Mouse (Mus musculus) intestine, embryonic 14.5 days (tissue): Measurements from ENCODE around the gene Acot7. TPM values are rescaled to one million over a fixed set of nuclear protein-coding genes. Genes with fewer than 3 reads are reported as not detected.
A peak's percentile ranks its signal among the peaks of the same experiment; 100 is the strongest.

Experiments used
- ATAC-seq: fragments of 200-750 bp; cut with Nextera tagmentation; replicated peaks from 2 replicates; pipeline ENCODE4 v1.8.0; 2017; ENCODE audit warnings: low read depth, moderate number of reproducible peaks, moderate TSS enrichment, moderate library complexity; ENCODE audit not compliant: low FRiP score, low TSS enrichment
- DNase-seq: peaks from one replicate; pipeline ENCODE4 v3.0.0-alpha.2; 2018; ENCODE audit warnings: low spot score
- H3K27ac ChIP-seq: fragments of 300-500 bp; sonication (generic); 2 replicates; pipeline ENCODE4 v1.5.1; 2014; ENCODE audit warnings: low read depth, mild to moderate bottlenecking, control low read depth
- H3K27me3 ChIP-seq: fragments of 300-500 bp; sonication (generic); replicated peaks from 2 replicates; pipeline ENCODE4 v1.6.1; 2014; ENCODE audit warnings: low read length, control low read depth; ENCODE audit not compliant: control insufficient read depth, insufficient read depth
- H3K36me3 ChIP-seq: fragments of 300-500 bp; sonication (generic); 2 replicates; pipeline ENCODE4 v1.6.1; 2014; ENCODE audit warnings: low read length, control low read depth; ENCODE audit not compliant: control insufficient read depth, insufficient read depth
- H3K4me1 ChIP-seq: fragments of 300-500 bp; sonication (generic); replicated peaks from 2 replicates; pipeline ENCODE4 v1.6.1; 2014; ENCODE audit warnings: low read length, control low read depth, mixed read lengths; ENCODE audit not compliant: control insufficient read depth, insufficient read depth
- H3K4me2 ChIP-seq: fragments of 300-500 bp; sonication (generic); 2 replicates; pipeline ENCODE4 v1.6.1; 2014; ENCODE audit warnings: low read length
- H3K4me3 ChIP-seq: fragments of 300-500 bp; sonication (generic); 2 replicates; pipeline ENCODE4 v1.5.1; 2014; ENCODE audit warnings: low read depth, low read length, control low read depth, mixed read lengths
- H3K9ac ChIP-seq: fragments of 300-500 bp; sonication (generic); 2 replicates; pipeline ENCODE4 v1.6.1; 2014; ENCODE audit warnings: mild to moderate bottlenecking, low read length
- H3K9me3 ChIP-seq: fragments of 300-500 bp; sonication (generic); 2 replicates; pipeline ENCODE4 v1.6.1; 2016; ENCODE audit warnings: low read length, control low read depth; ENCODE audit not compliant: control insufficient read depth
- WGBS: fragments of 180-500 bp; shearing (Covaris S2); extraction: QIAGEN DNeasy Blood & Tissue Kit; methylation state at CpG from one replicate; pipeline ENCODE4 v1.1.7; 2014; 5-methylcytosine and 5-hydroxymethylcytosine counted together
- polyA plus RNA-seq: library from polyadenylated mRNA; unstranded; fragments of >200 nt; fragmentation: Nextera tagmentation; extraction: Ambion mirVana; gene quantifications from 2 replicates; pipeline ENCODE4 v1.2.1, GENCODE M21; 2014

The Acot7 gene
- polyA plus RNA-seq, 1 experiment from 2014 or later: 61.5 TPM

GRCm38 (mm10) chr4:152296371-152296770 lies 118.4 kb downstream of the Acot7 start:
- ATAC-seq (no peak), DNase-seq (no peak)
- peak overlapping the region; percentile 25 for H3K9ac ChIP-seq
- peak overlapping the region; percentile 95 for H3K4me3 ChIP-seq
- WGBS: 12% methylated on average over 8 of the region's 8 CpGs
- H3K36me3 ChIP-seq: peaks cover 15% of the 10 kb centered on the region
- no peaks in the 10 kb centered on the region for H3K9me3 ChIP-seq
- peak overlapping the region; percentile 52 for H3K4me2 ChIP-seq
- peaks cover 17% of the 10 kb centered on the region for H3K4me1 ChIP-seq
- H3K27ac ChIP-seq: peak overlapping the region; percentile 51; the same call in 1 of the 2 replicates
- peaks cover 17% of the 10 kb centered on the region for H3K27me3 ChIP-seq

DNA sequence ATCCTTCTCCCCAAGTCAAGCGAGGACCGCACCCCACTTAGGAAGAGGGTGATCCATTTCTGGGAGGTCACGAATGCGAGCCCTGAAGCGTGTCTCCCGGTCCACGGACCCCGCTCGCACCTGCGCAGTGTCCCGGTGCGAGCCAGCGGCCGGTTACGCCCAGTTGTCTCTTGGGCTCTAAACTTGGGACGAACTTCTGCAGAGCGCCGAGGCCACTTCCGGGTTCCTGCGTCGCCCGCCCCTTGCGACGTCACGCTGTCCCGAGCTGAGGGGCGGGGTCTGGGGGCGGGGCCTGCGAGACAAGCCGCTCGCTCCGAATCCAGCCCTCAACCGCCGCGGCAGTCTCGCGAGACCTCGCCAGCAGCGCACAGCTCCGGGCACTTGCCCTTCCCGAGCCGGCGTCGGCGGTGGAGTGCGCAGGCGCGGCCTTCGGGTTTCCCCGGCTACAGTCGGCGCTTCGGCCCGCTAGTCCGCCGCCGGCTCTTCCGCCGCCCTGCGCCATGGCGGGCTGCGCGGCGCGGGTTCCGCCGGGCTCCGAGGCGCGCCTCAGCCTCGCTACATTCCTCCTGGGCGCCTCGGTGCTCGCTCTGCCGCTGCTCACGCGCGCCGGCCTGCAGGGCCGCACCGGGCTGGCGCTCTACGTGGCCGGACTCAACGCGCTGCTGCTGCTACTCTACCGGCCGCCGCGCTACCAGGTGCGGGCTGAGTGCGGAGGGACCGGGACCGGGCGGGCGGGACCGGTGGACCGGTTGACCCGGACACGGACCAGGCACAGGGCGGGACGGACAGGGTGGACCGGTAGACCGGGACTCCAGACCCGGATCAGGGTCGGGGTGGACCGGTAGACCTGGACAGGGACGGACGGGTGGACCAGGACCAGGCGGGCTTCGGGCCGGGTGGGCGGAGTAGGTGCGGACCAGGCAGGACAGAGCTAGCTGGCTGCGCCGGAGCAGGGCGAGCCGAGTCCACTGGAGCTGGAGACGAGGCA lies 119.2 kb downstream of the Acot7 start, which contains the start of gene Icmt:
Gene Icmt, plus strand, starts transcription at position 354 of the 988 bp plus-strand sequence.
- DNase-seq (peak; percentile 98), ATAC-seq (peak; percentile 96)

DNA sequence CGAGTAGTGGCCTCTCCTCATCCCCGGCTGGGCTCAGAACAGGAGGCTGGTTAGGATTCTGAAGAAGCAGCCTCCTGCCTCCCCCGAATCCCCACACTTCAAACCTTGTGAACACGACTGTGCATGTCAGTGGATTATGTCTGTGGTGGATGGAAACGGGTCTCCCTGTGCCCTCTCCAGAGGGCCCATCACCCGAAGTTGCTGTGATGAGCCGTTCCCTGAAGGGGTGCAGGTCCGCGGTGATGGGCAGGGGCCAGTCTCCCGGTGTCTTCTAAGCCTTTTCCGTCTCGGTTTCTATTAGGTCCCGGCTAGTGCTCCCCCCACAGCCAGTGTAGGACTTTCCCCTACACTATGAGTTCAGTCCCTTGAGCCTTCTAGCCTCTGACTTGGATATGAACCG lies 120.9 kb downstream of the Acot7 start:
- Histone ChIP-seq H3K9me3 (no peaks in the 10 kb centered on the region), H3K4me2 (no peak overlapping the region), H3K4me3 (no peak overlapping the region), H3K4me1 (peaks cover 10% of the 10 kb centered on the region), H3K27ac (no peak overlapping the region), H3K36me3 (peaks cover 29% of the 10 kb centered on the region), H3K9ac (no peak overlapping the region; the same call in 1 of the 2 replicates), H3K27me3 (peaks cover under 1% of the 10 kb centered on the region; the same call in 1 of the 2 replicates)
- no peak for DNase-seq
- WGBS: 80% methylated on average over 14 of the region's 14 CpGs
- ATAC-seq: no peak

More for the DNA sequence above, 119.2 kb downstream of the Acot7 start, which contains the start of gene Icmt:
- H3K4me1 ChIP-seq: peaks cover 15% of the 10 kb centered on the region
- peaks cover 17% of the 10 kb centered on the region for H3K36me3 ChIP-seq
- peaks cover 9% of the 10 kb centered on the region for H3K27me3 ChIP-seq
- WGBS: under 1% methylated on average over 103 of the region's 119 CpGs
- H3K4me3 ChIP-seq: peak within 1 kb of the TSS; percentile 95
- no peaks in the 10 kb centered on the region for H3K9me3 ChIP-seq
- H3K27ac ChIP-seq: peak within 1 kb of the TSS; percentile 59
- peak within 1 kb of the TSS; percentile 65 for H3K4me2 ChIP-seq
- H3K9ac ChIP-seq: peak within 1 kb of the TSS; percentile 89

GRCm38 (mm10) chr4:152300375-152300774 lies 122.4 kb downstream of the Acot7 start:
- no peak for ATAC-seq
- H3K27ac ChIP-seq: no peak overlapping the region
- DNase-seq: no peak
- 90% methylated on average over 8 of the region's 8 CpGs for WGBS
- peaks cover 10% of the 10 kb centered on the region for H3K4me1 ChIP-seq
- peaks cover 44% of the 10 kb centered on the region for H3K36me3 ChIP-seq
- H3K9me3 ChIP-seq: no peaks in the 10 kb centered on the region
- no peak overlapping the region for H3K9ac ChIP-seq
- H3K4me2 ChIP-seq: no peak overlapping the region
- no peaks in the 10 kb centered on the region for H3K27me3 ChIP-seq
- no peak overlapping the region for H3K4me3 ChIP-seq

DNA sequence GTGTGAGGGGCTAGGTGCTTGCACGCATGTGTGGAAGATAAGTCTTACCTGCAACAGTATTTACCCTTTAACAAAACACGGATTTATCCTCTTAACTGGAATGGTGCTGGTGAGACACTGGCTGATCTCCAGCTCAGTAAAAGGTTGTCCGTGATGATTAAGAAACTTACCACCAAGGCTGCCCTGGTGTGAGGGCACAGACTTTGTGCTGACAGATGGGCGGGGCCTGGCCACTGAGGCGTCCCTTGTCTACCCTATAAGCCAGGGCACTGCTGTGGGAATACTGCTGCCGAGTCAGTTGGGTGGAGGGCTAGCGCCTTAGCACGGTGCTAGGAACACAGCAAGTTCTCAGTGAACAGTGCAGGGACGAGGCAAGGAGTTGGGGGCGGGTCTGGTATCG lies 124.1 kb downstream of the Acot7 start:
- H3K36me3 ChIP-seq: peaks cover 44% of the 10 kb centered on the region

DNA sequence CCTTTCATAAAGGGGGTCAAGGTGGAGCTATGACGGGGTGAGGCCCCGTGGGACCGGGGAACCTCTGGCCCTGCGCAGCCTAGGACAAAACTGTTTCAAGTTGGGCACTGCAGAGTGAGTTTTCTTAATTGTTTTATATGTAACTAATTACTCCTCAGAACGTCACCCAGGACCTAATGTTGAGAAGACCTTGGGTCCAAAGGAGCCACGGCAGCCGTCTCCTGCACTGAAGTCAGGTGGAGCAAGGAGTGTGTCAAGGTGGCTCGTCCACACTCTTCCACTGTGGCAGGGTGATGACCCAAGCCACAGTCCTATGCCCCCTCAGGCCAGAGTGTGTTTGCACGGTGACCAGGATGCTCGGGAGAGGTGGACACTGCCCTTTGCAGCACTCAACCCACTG lies 125.2 kb downstream of the Acot7 start:
- Histone ChIP-seq H3K4me1 (peaks cover 7% of the 10 kb centered on the region), H3K4me2 (no peak overlapping the region), H3K9ac (no peak overlapping the region), H3K9me3 (no peaks in the 10 kb centered on the region), H3K27me3 (no peaks in the 10 kb centered on the region), H3K27ac (no peak overlapping the region), H3K4me3 (no peak overlapping the region), H3K36me3 (peaks cover 44% of the 10 kb centered on the region)
- WGBS: 94% methylated on average over 10 of the region's 10 CpGs
- no peak for DNase-seq
- ATAC-seq: no peak

More for the DNA sequence above, 124.1 kb downstream of the Acot7 start:
- no peaks in the 10 kb centered on the region for H3K9me3 ChIP-seq
- no peak overlapping the region for H3K4me3 ChIP-seq
- WGBS: 73% methylated on average over 11 of the region's 11 CpGs
- no peak overlapping the region for H3K9ac ChIP-seq
- no peak overlapping the region for H3K27ac ChIP-seq
- no peak overlapping the region for H3K4me2 ChIP-seq
- ATAC-seq: no peak
- no peak for DNase-seq
- peaks cover 10% of the 10 kb centered on the region for H3K4me1 ChIP-seq
- H3K27me3 ChIP-seq: no peaks in the 10 kb centered on the region

GRCm38 (mm10) chr4:152304685-152305084 lies 126.8 kb downstream of the Acot7 start:
- DNase-seq (no peak), ATAC-seq (no peak)
- no peaks in the 10 kb centered on the region for H3K9me3 ChIP-seq
- 92% methylated on average over 6 of the region's 6 CpGs for WGBS
- no peak overlapping the region for H3K9ac ChIP-seq
- no peak overlapping the region for H3K4me3 ChIP-seq
- H3K27me3 ChIP-seq: no peaks in the 10 kb centered on the region
- no peak overlapping the region for H3K4me2 ChIP-seq
- peaks cover 47% of the 10 kb centered on the region for H3K36me3 ChIP-seq
- H3K27ac ChIP-seq: no peak overlapping the region
- H3K4me1 ChIP-seq: no peaks in the 10 kb centered on the region

GRCm38 (mm10) chr4:152305991-152306390 lies 128.1 kb downstream of the Acot7 start:
- ATAC-seq (no peak), DNase-seq (no peak)
- Histone ChIP-seq H3K36me3 (peaks cover 35% of the 10 kb centered on the region), H3K9me3 (no peaks in the 10 kb centered on the region), H3K27me3 (peaks cover 6% of the 10 kb centered on the region), H3K4me2 (no peak overlapping the region), H3K4me3 (no peak overlapping the region), H3K27ac (no peak overlapping the region), H3K4me1 (no peaks in the 10 kb centered on the region), H3K9ac (no peak overlapping the region)
- 80% methylated on average over 6 of the region's 6 CpGs for WGBS
